Mouse (Mus musculus) ES-E14 (cell line): Measurements from ENCODE around the gene Ccdc96.

Experiments used
- CHD2 ChIP-seq: IDR thresholded peaks from 2 replicates; pipeline ENCODE4 v1.6.1; 2014; ENCODE audit warnings: mild to moderate bottlenecking, low read depth, low read length, inconsistent platforms
- HCFC1 ChIP-seq: IDR thresholded peaks from 2 replicates; pipeline ENCODE4 v1.6.1; 2012; ENCODE audit warnings: low read length, inconsistent platforms, borderline replicate concordance; ENCODE audit not compliant: insufficient read depth

DNA sequence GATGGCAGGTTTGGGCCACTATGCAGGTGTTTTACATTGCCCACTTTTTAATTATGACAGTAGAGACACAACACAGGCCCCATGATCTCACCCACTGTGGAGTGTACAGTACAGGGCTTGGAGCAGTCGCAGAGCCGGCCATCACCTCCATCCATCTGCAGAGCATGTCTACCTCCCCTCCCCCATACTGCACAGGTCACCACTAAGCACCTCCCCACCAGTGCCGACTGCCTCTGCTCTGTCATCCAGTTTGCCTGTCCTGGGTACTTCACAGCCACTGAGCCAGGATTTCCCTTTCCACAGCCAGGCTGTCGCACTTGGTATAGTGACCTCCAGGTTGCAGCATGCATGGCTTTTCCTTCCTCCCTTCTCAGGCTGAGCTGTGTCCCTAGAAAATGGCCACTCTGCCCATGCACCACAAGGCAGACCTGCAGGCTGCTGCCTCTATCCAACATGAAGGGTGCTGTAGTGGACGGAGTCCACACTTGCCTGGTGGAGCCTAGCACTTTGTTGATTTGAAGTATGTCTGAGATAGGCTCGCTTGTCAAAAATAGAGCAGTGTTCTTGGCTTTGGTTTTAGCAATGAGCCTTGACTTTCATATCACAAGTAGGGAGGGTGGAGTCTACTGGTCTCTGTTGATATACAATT is 34.6 kb upstream of the Ccdc96 start:
- TF ChIP-seq HCFC1 (no peak), CHD2 (no peak)
